Mouse (Mus musculus): ENCODE measurements around the gene Celf2. TPM values are rescaled to one million over a fixed set of nuclear protein-coding genes. Genes with fewer than 3 reads are reported as not detected.
A peak's percentile ranks its signal among the peaks of the same experiment; 100 is the strongest.

Celf2 gene
- total RNA-seq, 1 experiment: 3.7 TPM

DNA sequence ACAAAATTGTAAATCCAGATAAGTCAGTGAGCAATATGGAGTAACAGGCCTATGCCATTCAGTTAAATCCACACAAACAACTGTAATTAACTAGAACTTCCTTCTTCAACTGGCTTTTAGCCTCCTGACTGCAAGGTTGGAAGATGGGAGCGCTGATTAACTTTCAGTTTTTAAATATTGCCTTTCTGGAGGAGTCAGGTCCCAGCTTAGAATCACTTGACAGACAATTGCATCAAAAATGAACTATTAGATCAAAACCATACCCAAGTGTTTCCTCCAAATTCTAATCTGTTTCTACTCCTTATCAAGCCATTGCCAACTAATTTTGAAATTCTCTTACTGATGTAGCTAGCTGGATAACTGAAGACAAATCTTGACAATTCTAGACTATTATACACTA is 635.7 kb downstream of the Celf2 start:
- H3K9me3 ChIP-seq (ENCODE audit: control insufficient read depth, insufficient read depth, low read depth, low read length): no peaks in the 10 kb centered on the region
- DNase-seq (ENCODE audit: low read depth, low spot score): no peak
- no peak overlapping the region for H3K4me3 ChIP-seq (ENCODE audit: insufficient read depth in 1 of 2, low read depth in 1 of 2, low read length in 2 of 2, poor library complexity in 1 of 2, severe bottlenecking in 1 of 2)
- no peaks in the 10 kb centered on the region for H3K36me3 ChIP-seq (ENCODE audit: control insufficient read depth, insufficient read depth, low read length, poor library complexity, severe bottlenecking)
- in situ Hi-C loops (cut with MboI; ENCODE audit: low sequenced_read_pairs in 2 of 2, unreplicated experiment in 2 of 2): no loop called here
- TF ChIP-seq HCFC1 (IDR thresholded peaks at IDR 0.05; ENCODE audit: borderline replicate concordance, insufficient read depth, low read length): no peak
- TF ChIP-seq CHD2 (IDR thresholded peaks at IDR 0.05; ENCODE audit: low read depth, low read length): no peak
- no peak for TF ChIP-seq MAFK (IDR thresholded peaks at IDR 0.05; ENCODE audit: insufficient read depth, low read depth, low read length)
- no peak for TF ChIP-seq ZC3H11A (IDR thresholded peaks at IDR 0.05; ENCODE audit: borderline replicate concordance, low read depth, low read length)
- TF ChIP-seq ZNF384 (IDR thresholded peaks at IDR 0.05; ENCODE audit: low read depth, low read length): no peak
- H3K9ac ChIP-seq (ENCODE audit: insufficient read depth, low read depth, low read length, poor library complexity, severe bottlenecking): no peak overlapping the region
- no peak overlapping the region for H3K27ac ChIP-seq (ENCODE audit: insufficient read depth, low read depth, low read length, poor library complexity, severe bottlenecking)
- peaks cover 0 to 2% of the 10 kb centered on the region in 2 experiments; a peak in 1 of 4 replicates for H3K4me1 ChIP-seq (ENCODE audit: control insufficient read depth in 2 of 2, insufficient read depth in 2 of 2, low read length in 2 of 2, poor library complexity in 1 of 2)

DNA sequence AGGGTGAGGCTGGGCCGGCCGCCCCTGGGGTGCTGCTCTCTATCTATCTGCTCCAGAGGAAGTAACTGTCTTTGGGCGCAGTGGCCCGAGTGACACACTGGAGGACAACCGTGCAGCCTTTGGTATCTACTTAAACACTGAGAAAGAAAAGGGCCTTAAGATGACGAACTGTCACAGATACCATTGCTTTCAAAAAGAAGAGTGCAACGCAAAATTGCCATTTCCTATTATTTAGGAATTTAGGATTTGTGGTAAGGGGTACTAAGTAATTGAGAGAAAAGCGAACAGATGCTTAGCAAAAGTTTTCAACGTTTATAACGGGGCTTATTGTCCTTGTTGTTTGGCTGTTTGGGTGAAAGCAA is 636.5 kb downstream of the Celf2 start:
- H3K4me1 ChIP-seq (ENCODE audit: control insufficient read depth in 2 of 2, insufficient read depth in 2 of 2, low read length in 2 of 2, poor library complexity in 1 of 2): peaks cover 0 to 2% of the 10 kb centered on the region in 2 experiments; a peak in 1 of 4 replicates
- H3K9ac ChIP-seq (ENCODE audit: insufficient read depth, low read depth, low read length, poor library complexity, severe bottlenecking): peak overlapping the region; percentile 84
- no peak overlapping the region for H3K27ac ChIP-seq (ENCODE audit: insufficient read depth, low read depth, low read length, poor library complexity, severe bottlenecking)
- H3K9me3 ChIP-seq (ENCODE audit: control insufficient read depth, insufficient read depth, low read depth, low read length): no peaks in the 10 kb centered on the region
- TF ChIP-seq HCFC1 (IDR thresholded peaks at IDR 0.05; ENCODE audit: borderline replicate concordance, insufficient read depth, low read length) (no peak), CHD2 (IDR thresholded peaks at IDR 0.05; ENCODE audit: low read depth, low read length) (no peak), MAFK (IDR thresholded peaks at IDR 0.05; ENCODE audit: insufficient read depth, low read depth, low read length) (no peak), ZNF384 (IDR thresholded peaks at IDR 0.05; ENCODE audit: low read depth, low read length) (no peak), ZC3H11A (IDR thresholded peaks at IDR 0.05; ENCODE audit: borderline replicate concordance, low read depth, low read length) (no peak)
- no peak for DNase-seq (ENCODE audit: low read depth, low spot score)
- H3K4me3 ChIP-seq (ENCODE audit: insufficient read depth in 1 of 2, low read depth in 1 of 2, low read length in 2 of 2, poor library complexity in 1 of 2, severe bottlenecking in 1 of 2): peak overlapping the region; percentile 69 to 97
- H3K36me3 ChIP-seq (ENCODE audit: control insufficient read depth, insufficient read depth, low read length, poor library complexity, severe bottlenecking): no peaks in the 10 kb centered on the region
- in situ Hi-C loops (cut with MboI; ENCODE audit: low sequenced_read_pairs in 2 of 2, unreplicated experiment in 2 of 2): no loop called here

DNA sequence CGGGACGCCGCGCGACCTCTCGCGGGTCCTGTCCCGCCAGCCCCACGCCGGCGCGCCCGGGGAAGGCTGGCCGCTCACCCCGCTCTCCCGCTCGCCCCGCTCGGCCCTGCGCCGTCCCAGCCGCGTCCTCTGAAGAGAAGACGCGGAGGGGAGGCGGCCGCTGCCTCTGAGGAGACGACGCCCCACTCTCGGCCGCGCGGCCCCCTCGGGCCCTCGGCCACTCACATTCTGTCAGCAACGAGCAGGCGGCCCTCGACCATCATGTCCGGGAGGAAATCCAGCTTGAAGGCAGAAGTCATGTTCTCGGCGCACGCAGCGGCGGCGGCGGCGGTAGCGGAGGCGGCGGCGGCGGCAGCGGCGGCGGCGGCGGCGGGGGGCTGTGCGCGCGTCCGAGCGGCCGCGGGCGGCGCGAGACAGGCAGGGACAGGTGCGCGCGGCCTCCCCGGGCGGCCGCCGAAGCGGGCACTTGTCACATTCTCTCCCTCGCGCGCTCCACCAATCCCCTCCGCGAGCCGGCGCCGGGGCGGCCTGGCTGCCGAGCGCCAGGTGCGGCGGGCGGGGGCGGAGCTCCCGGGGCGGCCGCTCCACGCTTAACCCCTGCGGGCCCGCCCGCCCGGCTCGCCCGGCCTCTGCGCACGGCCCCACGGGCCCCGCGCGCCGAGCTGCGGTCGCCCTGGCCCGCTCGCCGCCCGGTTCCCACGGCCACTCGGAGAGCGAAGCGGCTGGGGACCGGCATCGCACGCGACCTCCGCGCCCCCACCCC is 637.1 kb downstream of the Celf2 start:
- Histone ChIP-seq H3K27ac (ENCODE audit: insufficient read depth, low read depth, low read length, poor library complexity, severe bottlenecking) (no peak overlapping the region), H3K9me3 (ENCODE audit: control insufficient read depth, insufficient read depth, low read depth, low read length) (no peaks in the 10 kb centered on the region), H3K36me3 (ENCODE audit: control insufficient read depth, insufficient read depth, low read length, poor library complexity, severe bottlenecking) (no peaks in the 10 kb centered on the region), H3K4me1 (ENCODE audit: control insufficient read depth in 2 of 2, insufficient read depth in 2 of 2, low read length in 2 of 2, poor library complexity in 1 of 2) (peaks cover 0 to 2% of the 10 kb centered on the region in 2 experiments; a peak in 1 of 4 replicates), H3K4me3 (ENCODE audit: insufficient read depth in 1 of 2, low read depth in 1 of 2, low read length in 2 of 2, poor library complexity in 1 of 2, severe bottlenecking in 1 of 2) (peak overlapping the region; percentile 89 to 97), H3K9ac (ENCODE audit: insufficient read depth, low read depth, low read length, poor library complexity, severe bottlenecking) (peak overlapping the region; percentile 84)
- DNase-seq (ENCODE audit: low read depth, low spot score): peak; percentile 45
- TF ChIP-seq MAFK (IDR thresholded peaks at IDR 0.05; ENCODE audit: insufficient read depth, low read depth, low read length) (no peak), HCFC1 (IDR thresholded peaks at IDR 0.05; ENCODE audit: borderline replicate concordance, insufficient read depth, low read length) (peak; percentile 46; the same call in 1 of the 2 replicates)
- in situ Hi-C loops (cut with MboI; ENCODE audit: low sequenced_read_pairs in 2 of 2, unreplicated experiment in 2 of 2): no loop called here

DNA sequence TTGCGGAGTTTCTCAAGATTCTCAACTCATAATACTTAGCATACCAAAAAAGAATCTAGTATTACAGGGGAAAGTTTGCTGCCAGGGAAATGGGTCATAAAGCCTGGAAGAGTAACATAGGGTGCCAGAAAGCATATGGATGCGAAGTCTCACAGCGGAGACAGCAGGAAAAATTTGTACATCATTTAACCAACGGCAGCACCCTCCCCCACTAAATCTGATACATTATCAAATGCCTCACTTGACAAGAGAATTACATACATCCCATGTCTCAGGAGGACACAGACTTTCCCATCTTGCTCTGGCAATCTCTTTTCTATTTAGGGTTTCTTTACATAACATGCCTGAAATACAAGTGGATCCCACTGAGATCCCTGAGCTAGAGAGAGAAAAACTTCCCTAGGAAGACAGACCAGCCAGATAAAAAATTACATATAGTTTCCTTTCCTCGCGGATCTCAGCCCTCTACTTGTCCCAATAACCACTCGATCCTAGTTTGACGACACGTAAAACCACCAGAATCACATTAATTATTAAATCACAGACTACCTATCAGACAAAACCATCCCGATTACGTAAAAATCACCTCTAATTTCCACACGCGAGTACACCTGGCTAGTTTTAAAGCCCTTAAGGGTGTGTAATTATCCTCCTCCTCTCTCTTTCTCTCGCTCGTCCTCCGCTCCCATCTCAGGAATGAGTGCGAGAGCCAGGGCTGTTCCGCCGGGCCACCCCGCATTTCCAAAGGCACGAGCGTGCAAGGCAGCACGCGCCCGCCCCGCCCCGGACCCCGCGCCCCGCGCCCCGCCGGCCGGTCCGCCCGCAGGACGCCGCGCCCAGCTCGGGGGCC is 637.9 kb downstream of the Celf2 start:
- Histone ChIP-seq H3K4me1 (ENCODE audit: control insufficient read depth in 2 of 2, insufficient read depth in 2 of 2, low read length in 2 of 2, poor library complexity in 1 of 2) (peaks cover 0 to 2% of the 10 kb centered on the region in 2 experiments; a peak in 1 of 4 replicates), H3K4me3 (ENCODE audit: insufficient read depth in 1 of 2, low read depth in 1 of 2, low read length in 2 of 2, poor library complexity in 1 of 2, severe bottlenecking in 1 of 2) (peak overlapping the region; percentile 91 to 97), H3K9ac (ENCODE audit: insufficient read depth, low read depth, low read length, poor library complexity, severe bottlenecking) (peak overlapping the region; percentile 84), H3K9me3 (ENCODE audit: control insufficient read depth, insufficient read depth, low read depth, low read length) (no peaks in the 10 kb centered on the region), H3K36me3 (ENCODE audit: control insufficient read depth, insufficient read depth, low read length, poor library complexity, severe bottlenecking) (no peaks in the 10 kb centered on the region), H3K27ac (ENCODE audit: insufficient read depth, low read depth, low read length, poor library complexity, severe bottlenecking) (no peak overlapping the region)
- TF ChIP-seq MAFK (IDR thresholded peaks at IDR 0.05; ENCODE audit: insufficient read depth, low read depth, low read length) (no peak), ZNF384 (IDR thresholded peaks at IDR 0.05; ENCODE audit: low read depth, low read length) (no peak), CHD2 (IDR thresholded peaks at IDR 0.05; ENCODE audit: low read depth, low read length) (no peak), ZC3H11A (IDR thresholded peaks at IDR 0.05; ENCODE audit: borderline replicate concordance, low read depth, low read length) (no peak), HCFC1 (IDR thresholded peaks at IDR 0.05; ENCODE audit: borderline replicate concordance, insufficient read depth, low read length) (no peak)
- in situ Hi-C loops (cut with MboI; ENCODE audit: low sequenced_read_pairs in 2 of 2, unreplicated experiment in 2 of 2): no loop called here
- DNase-seq (ENCODE audit: low read depth, low spot score): peak; percentile 19

Measured in ES-E14 (cell line).